Mouse (Mus musculus) liver, postnatal 0 days (tissue): ENCODE measurements around the gene Tbc1d10a. TPM values are rescaled to one million over a fixed set of nuclear protein-coding genes. Genes with fewer than 3 reads are reported as not detected.

ENCODE experiments used
- ATAC-seq: fragments of 200-750 bp; cut with Nextera tagmentation; 2 replicates; pipeline ENCODE4 v1.8.0; 2017; ENCODE audit warnings: mild to moderate bottlenecking, moderate library complexity
- DNase-seq: peaks from one replicate; pipeline ENCODE4 v3.0.0-alpha.2; 2016
- H3K27ac ChIP-seq: fragments of 300-500 bp; sonication (generic); 2 replicates; pipeline ENCODE4 v1.5.1; 2014; ENCODE audit warnings: antibody characterized with exemption, moderate library complexity, mild to moderate bottlenecking, low read depth
- H3K27me3 ChIP-seq: fragments of 300-500 bp; sonication (generic); 2 replicates; pipeline ENCODE4 v1.6.1; 2014; ENCODE audit warnings: low read length, control low read depth, mixed read lengths; ENCODE audit not compliant: insufficient read depth
- H3K36me3 ChIP-seq: fragments of 300-500 bp; sonication (generic); replicated peaks from 2 replicates; pipeline ENCODE4 v1.6.1; 2014; ENCODE audit warnings: mild to moderate bottlenecking, control low read depth, low read length, moderate library complexity, mixed read lengths; ENCODE audit not compliant: insufficient read depth
- H3K4me1 ChIP-seq: fragments of 300-500 bp; sonication (generic); 2 replicates; pipeline ENCODE4 v1.6.1; 2014; ENCODE audit warnings: antibody characterized with exemption, mild to moderate bottlenecking, control low read depth; ENCODE audit not compliant: insufficient read depth
- H3K4me2 ChIP-seq: fragments of 300-500 bp; sonication (generic); 2 replicates; pipeline ENCODE4 v1.6.1; 2014; ENCODE audit warnings: low read depth, mild to moderate bottlenecking, low read length, moderate library complexity, mixed read lengths
- H3K4me3 ChIP-seq: fragments of 300-500 bp; sonication (generic); 2 replicates; pipeline ENCODE4 v1.5.1; 2014; ENCODE audit warnings: low read depth, low read length
- H3K9ac ChIP-seq: fragments of 300-500 bp; sonication (generic); replicated peaks from 2 replicates; pipeline ENCODE4 v1.6.1; 2014; ENCODE audit warnings: mild to moderate bottlenecking, moderate library complexity
- H3K9me3 ChIP-seq: fragments of 300-500 bp; sonication (generic); 2 replicates; pipeline ENCODE4 v1.6.1; 2016; ENCODE audit warnings: mild to moderate bottlenecking, control low read depth, low read length, mixed read lengths
- CTCF ChIP-seq: sonication (generic); IDR thresholded peaks from 2 replicates; pipeline ENCODE4 v1.5.1; 2016; ENCODE audit warnings: antibody characterized with exemption, low read depth
- EP300 ChIP-seq: IDR thresholded peaks from 2 replicates; pipeline ENCODE4 v1.6.1; 2016; ENCODE audit warnings: antibody characterized with exemption, low read depth, mild to moderate bottlenecking
- WGBS: fragments of 180-500 bp; shearing (Covaris S2); extraction: QIAGEN DNeasy Blood & Tissue Kit; methylation state at CpG from one replicate; pipeline ENCODE4 v1.1.7; 2014; ENCODE audit not compliant: insufficient replicate concordance; 5-methylcytosine and 5-hydroxymethylcytosine counted together
- polyA plus RNA-seq: library from polyadenylated mRNA; unstranded; fragments of >200 nt; fragmentation: Nextera tagmentation; extraction: Ambion mirVana; gene quantifications from 2 replicates; pipeline ENCODE4 v1.2.1, GENCODE M21; 2015

Gene Tbc1d10a
- polyA plus RNA-seq, 1 experiment from 2014 or later: 5.6 TPM

DNA sequence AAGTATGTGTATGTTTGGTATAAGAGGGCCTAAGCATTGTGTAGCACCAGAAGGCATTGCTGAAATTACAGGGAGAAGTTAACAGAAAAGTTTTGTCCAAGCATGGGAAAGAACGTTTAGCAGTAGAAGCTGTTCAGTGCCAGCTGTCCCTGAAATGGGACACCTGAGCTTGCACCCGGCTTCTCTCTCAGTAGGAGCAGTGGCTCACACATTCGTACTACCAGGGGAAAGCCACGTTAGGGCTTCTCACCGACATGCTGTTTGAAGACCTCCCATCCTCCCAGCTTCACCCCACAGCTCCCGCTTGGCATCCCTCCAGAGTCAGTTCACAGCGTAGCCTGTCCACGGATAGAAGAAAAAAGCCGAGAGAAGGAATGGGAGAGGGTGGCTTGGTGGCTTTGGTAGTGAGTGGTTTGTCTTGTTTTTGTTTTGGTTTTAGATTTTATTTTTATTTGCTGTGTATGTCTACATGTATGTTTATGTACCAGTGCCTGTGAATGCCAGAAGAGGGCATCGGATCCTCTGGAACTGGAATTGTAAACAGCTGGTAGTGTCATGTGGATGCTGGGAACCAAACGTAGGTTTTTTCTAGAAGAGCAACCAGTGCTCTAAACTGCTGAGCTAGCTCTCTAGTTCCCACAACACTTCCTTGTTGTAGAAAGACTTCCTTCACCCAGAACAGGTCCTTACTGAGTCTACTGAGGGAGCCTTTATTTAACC is 15.6 kb downstream of the Tbc1d10a start:
- ATAC-seq: no peak
- 0 out of 2 replicates have a peak overlapping the region, but pooled peaks have one; percentile 55 for H3K27ac ChIP-seq

GRCm38 (mm10) chr11:4202995-4203704 is 16.6 kb downstream of the Tbc1d10a start:
- no peaks in the 10 kb centered on the region for H3K27me3 ChIP-seq
- H3K9ac ChIP-seq: no peak overlapping the region
- no peaks in the 10 kb centered on the region for H3K9me3 ChIP-seq
- peaks cover 6% of the 10 kb centered on the region; the same call in 1 of the 2 replicates for H3K4me1 ChIP-seq
- TF ChIP-seq EP300 (no peak), CTCF (no peak)
- WGBS: 62% methylated on average over 12 of the region's 12 CpGs
- H3K4me3 ChIP-seq: no peak overlapping the region
- H3K4me2 ChIP-seq: no peak overlapping the region
- ATAC-seq (no peak), DNase-seq (no peak)
- H3K27ac ChIP-seq: peak overlapping the region; percentile 55
- peaks cover 8% of the 10 kb centered on the region; the same call in 1 of the 2 replicates for H3K36me3 ChIP-seq

More for the DNA sequence above, 15.6 kb downstream of the Tbc1d10a start:
- H3K4me1 ChIP-seq: peaks cover 6% of the 10 kb centered on the region; the same call in 1 of the 2 replicates
- H3K9ac ChIP-seq: no peak overlapping the region
- WGBS: 76% methylated on average over 11 of the region's 11 CpGs
- no peak overlapping the region for H3K4me3 ChIP-seq
- TF ChIP-seq CTCF (0 out of 2 replicates have a peak, but pooled peaks have one; percentile 3), EP300 (no peak)
- H3K9me3 ChIP-seq: no peaks in the 10 kb centered on the region
- H3K27me3 ChIP-seq: no peaks in the 10 kb centered on the region
- H3K4me2 ChIP-seq: no peak overlapping the region
- no peaks in the 10 kb centered on the region; the same call in 1 of the 2 replicates for H3K36me3 ChIP-seq
- no peak for DNase-seq

- TF ChIP-seq CTCF (no peak), EP300 (no peak)
- peak; percentile 56 for ATAC-seq
- WGBS: 40% methylated on average over 2 of the region's 2 CpGs
- Histone ChIP-seq H3K27ac (peak overlapping the region; percentile 55), H3K4me3 (no peak overlapping the region), H3K9ac (no peak overlapping the region), H3K4me2 (no peak overlapping the region), H3K4me1 (peaks cover 6% of the 10 kb centered on the region; the same call in 1 of the 2 replicates), H3K36me3 (peaks cover 8% of the 10 kb centered on the region; the same call in 1 of the 2 replicates), H3K9me3 (no peaks in the 10 kb centered on the region), H3K27me3 (no peaks in the 10 kb centered on the region)
- DNase-seq: no peak
Measured at GRCm38 (mm10) chr11:4203705-4204074, 17.1 kb downstream of the Tbc1d10a start.

- WGBS: 89% methylated on average over 5 of the region's 5 CpGs
Measured at GRCm38 (mm10) chr11:4205097-4205655, 18.6 kb downstream of the Tbc1d10a start.

GRCm38 (mm10) chr11:4205951-4206350 is 19.4 kb downstream of the Tbc1d10a start:
- H3K27me3 ChIP-seq: no peaks in the 10 kb centered on the region
- ATAC-seq (no peak), DNase-seq (no peak)
- TF ChIP-seq EP300: no peak
- no peak for TF ChIP-seq CTCF
- H3K9me3 ChIP-seq: no peaks in the 10 kb centered on the region
- H3K4me2 ChIP-seq: no peak overlapping the region
- peaks cover 23% of the 10 kb centered on the region; the same call in 1 of the 2 replicates for H3K36me3 ChIP-seq
- peaks cover 6% of the 10 kb centered on the region; the same call in 1 of the 2 replicates for H3K4me1 ChIP-seq
- H3K27ac ChIP-seq: no peak overlapping the region
- no peak overlapping the region for H3K9ac ChIP-seq
- no peak overlapping the region for H3K4me3 ChIP-seq
- WGBS: 83% methylated on average over 7 of the region's 7 CpGs

More at GRCm38 (mm10) chr11:4205097-4205655, 18.6 kb downstream of the Tbc1d10a start:
- TF ChIP-seq CTCF: no peak
- no peak for TF ChIP-seq EP300
- no peak for ATAC-seq
- H3K9me3 ChIP-seq: no peaks in the 10 kb centered on the region
- no peak overlapping the region for H3K4me3 ChIP-seq
- H3K36me3 ChIP-seq: peaks cover 17% of the 10 kb centered on the region; the same call in 1 of the 2 replicates
- H3K27ac ChIP-seq: no peak overlapping the region
- no peaks in the 10 kb centered on the region for H3K27me3 ChIP-seq
- no peak overlapping the region for H3K9ac ChIP-seq
- peaks cover 6% of the 10 kb centered on the region; the same call in 1 of the 2 replicates for H3K4me1 ChIP-seq
- no peak for DNase-seq
- H3K4me2 ChIP-seq: no peak overlapping the region

GRCm38 (mm10) chr11:4206563-4206962 is 20.0 kb downstream of the Tbc1d10a start:
- Histone ChIP-seq H3K36me3 (peaks cover 24% of the 10 kb centered on the region), H3K27me3 (no peaks in the 10 kb centered on the region), H3K4me3 (no peak overlapping the region), H3K9me3 (no peaks in the 10 kb centered on the region), H3K27ac (no peak overlapping the region), H3K4me1 (peaks cover 6% of the 10 kb centered on the region; the same call in 1 of the 2 replicates), H3K4me2 (no peak overlapping the region), H3K9ac (no peak overlapping the region)
- WGBS: 32% methylated on average over 6 of the region's 6 CpGs
- ATAC-seq: no peak
- no peak for TF ChIP-seq EP300
- TF ChIP-seq CTCF: no peak
- no peak for DNase-seq
